8 mouse cellular contexts compared by ENCODE assay signal in genomic region chr5:122950329-122950953, GRCm38 (mm10). TPM values are rescaled to one million over a fixed set of nuclear protein-coding genes. Genes with fewer than 3 reads are reported as not detected.
DNase-seq lines count a peak whose midpoint lies in the region; ATAC-seq lines count a peak whose summit lies in the region.

No protein-coding gene starts in this region.

- peak overlapping the region; percentile 91 for H3K4me2 ChIP-seq in embryonic facial prominence, embryonic 11.5 days (ENCODE audit: low read depth, low read length)
- H3K4me2 ChIP-seq in hindbrain, embryonic 14.5 days (replicated peaks): peak overlapping the region; percentile 87
- H3K4me2 ChIP-seq in midbrain, embryonic 15.5 days: peak overlapping the region; percentile 75

- peak; percentile 91 for ATAC-seq in embryonic facial prominence, embryonic 11.5 days (replicated peaks; ENCODE audit: insufficient number of reproducible peaks, low FRiP score, low TSS enrichment, low read depth)
- ATAC-seq in hindbrain, embryonic 14.5 days (ENCODE audit: low FRiP score): peak; percentile 92
- peak; percentile 98 for ATAC-seq in midbrain, embryonic 15.5 days (replicated peaks)

- peak; percentile 38 to 45 for DNase-seq in B cell, adult 2 months
- DNase-seq in R1 (ENCODE audit: low read depth, low spot score): peak; percentile 52
- DNase-seq in embryonic facial prominence, embryonic 11.5 days (ENCODE audit: low spot score): peak; percentile 75
- DNase-seq in hindbrain, embryonic 14.5 days (ENCODE audit: low spot score): peak; percentile 80
- DNase-seq in left cerebral cortex, adult 18-20 months (ENCODE audit: low spot score in 2 of 2): peak; percentile 45 to 49
- peak; percentile 68 for DNase-seq in telencephalon, adult 2 months (ENCODE audit: low read depth, low spot score)
- no peak for DNase-seq in urinary bladder, postnatal 25 days (ENCODE audit: low spot score)

- 26% methylated on average over 23 of the region's 23 CpGs for WGBS in embryonic facial prominence, embryonic 11.5 days
- WGBS in hindbrain, embryonic 14.5 days: 19% methylated on average over 23 of the region's 23 CpGs
- 13% methylated on average over 23 of the region's 23 CpGs for WGBS in midbrain, embryonic 15.5 days

- H3K36me3 ChIP-seq in embryonic facial prominence, embryonic 11.5 days (replicated peaks; ENCODE audit: control insufficient read depth, insufficient read depth, low read depth, low read length): no peaks in the 10 kb centered on the region
- no peaks in the 10 kb centered on the region for H3K36me3 ChIP-seq in hindbrain, embryonic 14.5 days (replicated peaks; ENCODE audit: control insufficient read depth, insufficient read depth)
- H3K36me3 ChIP-seq in midbrain, embryonic 15.5 days (replicated peaks): no peaks in the 10 kb centered on the region

- no peak overlapping the region for H3K27ac ChIP-seq in embryonic facial prominence, embryonic 11.5 days (replicated peaks; ENCODE audit: low read depth, low read length)
- peak overlapping the region; percentile 27; the same call in 1 of the 2 replicates for H3K27ac ChIP-seq in hindbrain, embryonic 14.5 days
- peak overlapping the region; percentile 74 for H3K27ac ChIP-seq in midbrain, embryonic 15.5 days

- peaks cover 26% of the 10 kb centered on the region for H3K27me3 ChIP-seq in embryonic facial prominence, embryonic 11.5 days (ENCODE audit: control insufficient read depth, insufficient read depth, low read length)
- peaks cover 14% of the 10 kb centered on the region; the same call in 1 of the 2 replicates for H3K27me3 ChIP-seq in hindbrain, embryonic 14.5 days (ENCODE audit: control insufficient read depth, insufficient read depth, low read length)
- H3K27me3 ChIP-seq in midbrain, embryonic 15.5 days (replicated peaks): peaks cover 6% of the 10 kb centered on the region; the same call in 1 of the 2 replicates

- peak overlapping the region; percentile 39 for H3K4me3 ChIP-seq in embryonic facial prominence, embryonic 11.5 days (ENCODE audit: low read depth, low read length)
- peak overlapping the region; percentile 33 for H3K4me3 ChIP-seq in hindbrain, embryonic 14.5 days (replicated peaks; ENCODE audit: low read length)
- peak overlapping the region; percentile 42 for H3K4me3 ChIP-seq in midbrain, embryonic 15.5 days

- H3K9ac ChIP-seq in embryonic facial prominence, embryonic 11.5 days (replicated peaks; ENCODE audit: low read length): peak overlapping the region; percentile 28
- H3K9ac ChIP-seq in hindbrain, embryonic 14.5 days: peak overlapping the region; percentile 61
- peak overlapping the region; percentile 47 for H3K9ac ChIP-seq in midbrain, embryonic 15.5 days

- H3K9me3 ChIP-seq in embryonic facial prominence, embryonic 11.5 days (replicated peaks; ENCODE audit: control insufficient read depth, low read length): no peaks in the 10 kb centered on the region
- H3K9me3 ChIP-seq in hindbrain, embryonic 14.5 days (ENCODE audit: control insufficient read depth, low read length): no peaks in the 10 kb centered on the region
- H3K9me3 ChIP-seq in midbrain, embryonic 15.5 days: no peaks in the 10 kb centered on the region

- peaks cover 6% of the 10 kb centered on the region for H3K4me1 ChIP-seq in embryonic facial prominence, embryonic 11.5 days (ENCODE audit: control insufficient read depth, insufficient read depth, low read length)
- H3K4me1 ChIP-seq in hindbrain, embryonic 14.5 days (replicated peaks; ENCODE audit: control insufficient read depth, insufficient read depth, low read length): peaks cover 23% of the 10 kb centered on the region
- H3K4me1 ChIP-seq in midbrain, embryonic 15.5 days: peaks cover 34% of the 10 kb centered on the region

RNA-seq across cellular contexts. Expression of gene Kdm2b, which starts 39.2 kb away (rescaled TPM):
- 54.1 and 59.0 TPM in 2 replicates for polyA plus RNA-seq in embryonic facial prominence, embryonic 11.5 days (2014; fragmentation: Nextera tagmentation; extraction: Ambion mirVana)
- 80.8 and 87.1 TPM in 2 replicates for polyA plus RNA-seq in hindbrain, embryonic 14.5 days (2014; fragmentation: Nextera tagmentation; extraction: Ambion mirVana)
- total RNA-seq in left cerebral cortex, adult 18-20 months (2021): 10 to 100 TPM; 24.2 to 25.5 TPM
- polyA plus RNA-seq in midbrain, embryonic 15.5 days (2015; fragmentation: Nextera tagmentation; extraction: Ambion mirVana): 115 and 123 TPM in 2 replicates
